Comparison of ENCODE assay signal across 8 mouse cellular contexts in the genomic region with DNA sequence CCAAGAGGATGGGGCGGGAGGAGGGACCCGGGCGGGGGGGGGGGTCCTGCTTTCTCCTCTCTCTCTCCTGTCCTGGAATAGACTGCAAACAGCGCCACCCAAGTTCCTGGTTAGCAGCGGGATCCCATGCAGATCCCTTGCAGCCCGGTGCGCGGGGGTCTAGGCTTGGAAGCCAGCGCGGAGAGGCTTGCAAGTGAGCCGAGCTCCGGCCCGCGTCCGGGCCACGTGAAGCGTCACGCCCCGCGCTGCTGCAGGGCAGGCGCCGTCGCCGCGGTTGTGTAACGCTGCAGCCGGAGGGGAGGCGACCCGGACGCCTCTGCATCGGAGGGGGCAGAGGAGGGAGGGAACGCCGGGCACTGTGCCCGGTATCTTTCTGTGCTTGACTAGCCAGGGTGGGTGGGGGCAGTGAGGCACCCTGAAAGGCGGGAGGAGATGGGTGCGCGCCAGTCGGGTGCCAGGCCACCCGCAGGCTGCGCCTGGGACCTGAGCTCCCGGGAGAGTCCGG. TPM values are rescaled to one million over a fixed set of nuclear protein-coding genes. Genes with fewer than 3 reads are reported as not detected.
DNase-seq lines count a peak whose midpoint lies in the region; ATAC-seq and TF ChIP-seq lines count a peak whose summit lies in the region.

No protein-coding gene starts in this region.

- peak overlapping the region; percentile 88 for H3K27ac ChIP-seq in MEL (ENCODE audit: control insufficient read depth, low read depth, low read length)
- peak overlapping the region; percentile 75 for H3K27ac ChIP-seq in hindbrain, embryonic 11.5 days (ENCODE audit: low read depth, low read length)
- H3K27ac ChIP-seq in lung, postnatal 0 days (ENCODE audit: low read length), result peak overlapping the region; percentile 99
- peak overlapping the region; percentile 64; the same call in 1 of the 2 replicates for H3K27ac ChIP-seq in thymus, adult 2 months (ENCODE audit: control insufficient read depth, insufficient read depth, low read length)

- no peaks in the 10 kb centered on the region for H3K27me3 ChIP-seq in MEL (ENCODE audit: control insufficient read depth in 1 of 2, insufficient read depth in 2 of 2, low read length in 2 of 2)
- H3K27me3 ChIP-seq in hindbrain, embryonic 11.5 days (ENCODE audit: control insufficient read depth, insufficient read depth, low read length), result peaks cover 10% of the 10 kb centered on the region
- H3K27me3 ChIP-seq in lung, postnatal 0 days (replicated peaks; ENCODE audit: insufficient read depth, low read length), result no peaks in the 10 kb centered on the region
- H3K27me3 ChIP-seq in thymus, adult 2 months (ENCODE audit: control insufficient read depth, insufficient read depth, low read length), result peaks cover 3% of the 10 kb centered on the region

- peaks cover 11 to 22% of the 10 kb centered on the region in 2 experiments for H3K4me1 ChIP-seq in MEL (ENCODE audit: control insufficient read depth in 1 of 2, insufficient read depth in 2 of 2, low read length in 2 of 2)
- no peaks in the 10 kb centered on the region; the same call in 1 of the 2 replicates for H3K4me1 ChIP-seq in hindbrain, embryonic 11.5 days (replicated peaks; ENCODE audit: control insufficient read depth, insufficient read depth, low read length)
- peaks cover 9% of the 10 kb centered on the region; the same call in 1 of the 2 replicates for H3K4me1 ChIP-seq in lung, postnatal 0 days (ENCODE audit: insufficient read depth, low read depth, low read length)
- peaks cover 19% of the 10 kb centered on the region for H3K4me1 ChIP-seq in thymus, adult 2 months (replicated peaks; ENCODE audit: control insufficient read depth, insufficient read depth, low read length)

- WGBS in hindbrain, embryonic 11.5 days, result 1% methylated on average over 33 of the region's 42 CpGs
- WGBS in lung, postnatal 0 days, result 0% methylated on average over 25 of the region's 42 CpGs
- WGBS in thymus, adult 2 months, result under 1% methylated on average over 42 of the region's 42 CpGs

- H3K4me3 ChIP-seq in MEL (ENCODE audit: control insufficient read depth in 1 of 2, insufficient read depth in 1 of 2, low read depth in 2 of 2, low read length in 2 of 2), result peak overlapping the region; percentile 55 to 93
- peak overlapping the region; percentile 58 for H3K4me3 ChIP-seq in hindbrain, embryonic 11.5 days (ENCODE audit: low read depth, low read length)
- H3K4me3 ChIP-seq in lung, postnatal 0 days (ENCODE audit: low read depth, low read length), result peak overlapping the region; percentile 67
- peak overlapping the region; percentile 57 for H3K4me3 ChIP-seq in thymus, adult 2 months (ENCODE audit: control insufficient read depth, insufficient read depth, low read length)

- H3K36me3 ChIP-seq in MEL (ENCODE audit: control insufficient read depth in 1 of 2, insufficient read depth in 2 of 2, low read length in 2 of 2), result peaks cover 0 to 22% of the 10 kb centered on the region in 2 experiments; a peak in 2 of 4 replicates
- no peaks in the 10 kb centered on the region for H3K36me3 ChIP-seq in hindbrain, embryonic 11.5 days (ENCODE audit: control insufficient read depth, insufficient read depth, low read length)
- 0 out of 2 replicates have a peak, but pooled peaks cover under 1% of the 10 kb centered on the region for H3K36me3 ChIP-seq in lung, postnatal 0 days (ENCODE audit: insufficient read depth, low read length)
- no peaks in the 10 kb centered on the region for H3K36me3 ChIP-seq in thymus, adult 2 months (ENCODE audit: control insufficient read depth, insufficient read depth, low read length)

- peak; percentile 92 for DNase-seq in MEL (ENCODE audit: low read depth, low spot score)
- peak; percentile 93 for DNase-seq in cerebellum, adult 8-10 months
- peak; percentile 92 to 95 for DNase-seq in frontal cortex, adult 2 months (ENCODE audit: extremely low spot score in 1 of 2, low spot score in 1 of 2)
- peak; percentile 88 for DNase-seq in hindbrain, embryonic 11.5 days (ENCODE audit: low spot score)
- DNase-seq in layer of hippocampus, postnatal 10 days (ENCODE audit: low spot score in 2 of 2), result peak; percentile 91 to 92
- peak; percentile 97 for DNase-seq in lung, postnatal 0 days (ENCODE audit: low spot score)
- peak; percentile 95 for DNase-seq in ovary, adult 18-20 months (ENCODE audit: low spot score)
- peak; percentile 51 for DNase-seq in thymus, adult 2 months

- TF ChIP-seq RAD21 in MEL (IDR thresholded peaks at IDR 0.05; ENCODE audit: low read depth, low read length), result no peak

- peak in 1 of 2 experiments; percentile 26; a peak in 1 of 4 replicates for TF ChIP-seq EP300 in MEL (IDR thresholded peaks at IDR 0.05; ENCODE audit: low read depth in 1 of 2, low read length in 2 of 2)
- TF ChIP-seq EP300 in lung, postnatal 0 days (IDR thresholded peaks at IDR 0.05), result 0 out of 2 replicates have a peak, but pooled peaks have one; percentile 18

- H3K9ac ChIP-seq in MEL (ENCODE audit: control insufficient read depth, low read depth, low read length, poor library complexity, severe bottlenecking), result peak overlapping the region; percentile 84
- H3K9ac ChIP-seq in hindbrain, embryonic 11.5 days (ENCODE audit: low read depth, low read length), result peak overlapping the region; percentile 42
- H3K9ac ChIP-seq in lung, postnatal 0 days (replicated peaks; ENCODE audit: low read depth), result peak overlapping the region; percentile 62

- TF ChIP-seq POLR2A in MEL (IDR thresholded peaks at IDR 0.05; ENCODE audit: control insufficient read depth in 1 of 2, insufficient read depth in 1 of 2, low read depth in 1 of 2, low read length in 2 of 2, poor library complexity in 1 of 2), result peak; percentile 22 to 42; a peak in 1 of 4 replicates
- no peak for TF ChIP-seq POLR2A in thymus, adult 2 months (IDR thresholded peaks at IDR 0.05; ENCODE audit: control insufficient read depth, extremely low read depth, insufficient read depth, low read length, poor library complexity)

- peak in 1 of 3 experiments; percentile 24; a peak in 3 of 6 replicates for TF ChIP-seq CTCF in MEL (IDR thresholded peaks at IDR 0.05 in 2 of 3, conservative IDR thresholded peaks at IDR 0.05 in 1 of 3; ENCODE audit: control insufficient read depth in 1 of 3, insufficient read depth in 1 of 3, low read depth in 2 of 3, low read length in 3 of 3, poor library complexity in 1 of 3, severe bottlenecking in 1 of 3)
- TF ChIP-seq CTCF in lung, postnatal 0 days (IDR thresholded peaks at IDR 0.05), result peak; percentile 58
- no peak for TF ChIP-seq CTCF in thymus, adult 2 months (IDR thresholded peaks at IDR 0.05; ENCODE audit: borderline replicate concordance, control insufficient read depth, extremely low read depth, insufficient read depth, low read length, poor library complexity)

- peak; percentile 82 for ATAC-seq in hindbrain, embryonic 11.5 days (ENCODE audit: low FRiP score)
- peak; percentile 74 for ATAC-seq in lung, postnatal 0 days

- H3K9me3 ChIP-seq in MEL (replicated peaks; ENCODE audit: insufficient read depth, low read length), result no peaks in the 10 kb centered on the region
- H3K9me3 ChIP-seq in hindbrain, embryonic 11.5 days (ENCODE audit: control insufficient read depth, low read length), result no peaks in the 10 kb centered on the region
- H3K9me3 ChIP-seq in lung, postnatal 0 days (ENCODE audit: low read length), result no peaks in the 10 kb centered on the region

- H3K4me2 ChIP-seq in hindbrain, embryonic 11.5 days (replicated peaks; ENCODE audit: low read depth, low read length), result peak overlapping the region; percentile 100
- H3K4me2 ChIP-seq in lung, postnatal 0 days (replicated peaks; ENCODE audit: low read depth, low read length), result peak overlapping the region; percentile 89

- peaks cover 16% of the 10 kb centered on the region for H3K79me2 ChIP-seq in MEL (ENCODE audit: control insufficient read depth, insufficient read depth, low read length, poor library complexity)

TF ChIP-seq in MEL, 35 proteins besides CTCF, POLR2A, EP300 and RAD21 (continues in another document):
- TF ChIP-seq MAX (IDR thresholded peaks at IDR 0.05; ENCODE audit: low read length) (peak; percentile 68), NELFE (IDR thresholded peaks at IDR 0.05; ENCODE audit: low read depth, low read length) (0 out of 2 replicates have a peak, but pooled peaks have one; percentile 5), JUND (IDR thresholded peaks at IDR 0.05; ENCODE audit: low read depth, low read length) (no peak), E2F4 (IDR thresholded peaks at IDR 0.05; ENCODE audit: borderline replicate concordance, low read depth, low read length) (no peak), ETS1 (IDR thresholded peaks at IDR 0.05; ENCODE audit: low read depth, low read length) (peak; percentile 65; the same call in 1 of the 2 replicates), USF1 (IDR thresholded peaks at IDR 0.05; ENCODE audit: low read depth, low read length) (peak; percentile 81), SIN3A (IDR thresholded peaks at IDR 0.05; ENCODE audit: low read length) (no peak; the same call in none of the 2 replicates), UBTF (IDR thresholded peaks at IDR 0.05; ENCODE audit: borderline replicate concordance, insufficient read depth, low read depth, low read length) (peak; percentile 97), ZC3H11A (IDR thresholded peaks at IDR 0.05; ENCODE audit: low read depth, low read length) (no peak), MEF2A (IDR thresholded peaks at IDR 0.05; ENCODE audit: extremely low read depth, insufficient replicate concordance, low read depth, low read length, poor library complexity, severe bottlenecking) (no peak), ZKSCAN1 (IDR thresholded peaks at IDR 0.05; ENCODE audit: low read depth, low read length) (no peak), ZNF384 (IDR thresholded peaks at IDR 0.05; ENCODE audit: low read depth, low read length) (no peak), MXI1 (IDR thresholded peaks at IDR 0.05; ENCODE audit: low read depth, low read length) (peak; percentile 84; the same call in 1 of the 2 replicates), MYC (IDR thresholded peaks at IDR 0.05; ENCODE audit: low read depth, low read length) (0 out of 2 replicates have a peak, but pooled peaks have one; percentile 7), MAZ (IDR thresholded peaks at IDR 0.05; ENCODE audit: low read depth, low read length) (peak; percentile 65; the same call in 1 of the 2 replicates), TBP (IDR thresholded peaks at IDR 0.05; ENCODE audit: low read depth, low read length) (peak; percentile 78), GABPA (IDR thresholded peaks at IDR 0.05; ENCODE audit: low read depth, low read length) (no peak)

RNA-seq across cellular contexts. Expression of a gene that starts 1.2 kb away (rescaled TPM):
- total RNA-seq in MEL (2012; rRNA removed), result 15.8 and 15.9 TPM in 2 replicates
- polyA plus RNA-seq in MEL (2012; ENCODE audit: insufficient read depth in 1 of 2, insufficient read length in 2 of 2, low read depth in 1 of 2, low replicate concordance in 2 of 2, missing spikeins in 1 of 2), result 10 to 100 TPM in 1 of 2 experiments, not detected in 1; 21.6 TPM
- polyA plus RNA-seq in frontal cortex, adult 2 months (2012; rRNA removed), result 55.7 and 63.4 TPM in 2 replicates
- polyA plus RNA-seq in hindbrain, embryonic 11.5 days (2014; fragmentation: Nextera tagmentation; extraction: Ambion mirVana), result 2.1 and 3.0 TPM in 2 replicates
- total RNA-seq in layer of hippocampus, postnatal 10 days (2021), result 10 to 100 TPM; 36.9 to 49.7 TPM
- polyA plus RNA-seq in lung, postnatal 0 days (2015; fragmentation: Nextera tagmentation; extraction: Ambion mirVana), result 14.9 and 27.1 TPM in 2 replicates
- polyA plus RNA-seq in thymus, adult 2 months (2012; rRNA removed), result 6.2 and 7.9 TPM in 2 replicates

Comparison
In these comparisons a context has a peak if more than half of its experiments do, and no peak if none do; other contexts are left out.
1. Peak in every context shown above with its lines: DNase-seq, ATAC-seq, H3K4me3 ChIP-seq and H3K27ac ChIP-seq.